ENCODE assay signal across 8 mouse cellular contexts in the genomic region with DNA sequence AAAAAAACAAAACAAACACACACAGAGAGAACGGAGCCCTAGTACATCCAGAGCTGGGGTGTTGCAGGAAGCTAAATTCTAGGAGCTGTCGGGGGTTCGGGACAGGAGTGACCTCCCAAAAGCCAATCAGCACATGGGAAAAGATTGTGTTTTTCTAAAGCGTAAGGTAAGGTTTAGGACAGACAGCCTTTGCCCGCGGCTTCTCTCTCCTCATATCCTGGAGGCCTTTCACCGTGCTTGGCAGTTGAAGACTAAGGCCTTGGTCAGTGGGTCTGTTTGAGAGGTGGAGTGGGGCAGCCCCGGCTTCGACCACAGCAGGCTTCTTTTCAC. TPM values are rescaled to one million over a fixed set of nuclear protein-coding genes. Genes with fewer than 3 reads are reported as not detected.
DNase-seq lines count a peak whose midpoint lies in the region; ATAC-seq and TF ChIP-seq lines count a peak whose summit lies in the region.

No protein-coding gene starts in this region.

- WGBS in embryonic facial prominence, embryonic 12.5 days: 45% methylated on average over 9 of the region's 9 CpGs
- WGBS in intestine, embryonic 16.5 days: 62% methylated on average over 9 of the region's 9 CpGs
- 51% methylated on average over 9 of the region's 9 CpGs for WGBS in neural tube, embryonic 13.5 days

- no peaks in the 10 kb centered on the region for H3K9me3 ChIP-seq in embryonic facial prominence, embryonic 12.5 days
- H3K9me3 ChIP-seq in intestine, embryonic 16.5 days (ENCODE audit: control insufficient read depth, low read length): no peaks in the 10 kb centered on the region
- no peaks in the 10 kb centered on the region for H3K9me3 ChIP-seq in neural tube, embryonic 13.5 days

- peaks cover 41% of the 10 kb centered on the region for H3K4me1 ChIP-seq in embryonic facial prominence, embryonic 12.5 days
- H3K4me1 ChIP-seq in intestine, embryonic 16.5 days (ENCODE audit: control insufficient read depth, insufficient read depth, low read length): peaks cover 42% of the 10 kb centered on the region
- H3K4me1 ChIP-seq in neural tube, embryonic 13.5 days (replicated peaks): peaks cover 56% of the 10 kb centered on the region

- no peaks in the 10 kb centered on the region for H3K36me3 ChIP-seq in embryonic facial prominence, embryonic 12.5 days
- H3K36me3 ChIP-seq in intestine, embryonic 16.5 days (ENCODE audit: control insufficient read depth, insufficient read depth, low read length): no peaks in the 10 kb centered on the region; the same call in 1 of the 2 replicates
- no peaks in the 10 kb centered on the region for H3K36me3 ChIP-seq in neural tube, embryonic 13.5 days

- peak overlapping the region; percentile 20; the same call in 1 of the 2 replicates for H3K4me3 ChIP-seq in left cerebral cortex, adult 2 months
- H3K4me3 ChIP-seq in embryonic facial prominence, embryonic 12.5 days: peak overlapping the region; percentile 30
- H3K4me3 ChIP-seq in intestine, embryonic 16.5 days (ENCODE audit: low read length): peak overlapping the region; percentile 38
- H3K4me3 ChIP-seq in neural tube, embryonic 13.5 days: peak overlapping the region; percentile 26

- no peak for TF ChIP-seq CTCF in left cerebral cortex, adult 2 months (IDR thresholded peaks at IDR 0.05)

- peak overlapping the region; percentile 29; the same call in 1 of the 2 replicates for H3K9ac ChIP-seq in embryonic facial prominence, embryonic 12.5 days
- H3K9ac ChIP-seq in intestine, embryonic 16.5 days (ENCODE audit: low read depth, low read length): peak overlapping the region; percentile 68
- H3K9ac ChIP-seq in neural tube, embryonic 13.5 days: peak overlapping the region; percentile 61

- H3K27ac ChIP-seq in left cerebral cortex, adult 2 months: no peak overlapping the region
- H3K27ac ChIP-seq in embryonic facial prominence, embryonic 12.5 days: peak overlapping the region; percentile 58; the same call in 1 of the 2 replicates
- H3K27ac ChIP-seq in intestine, embryonic 16.5 days (ENCODE audit: low read length): peak overlapping the region; percentile 4
- 0 out of 2 replicates have a peak overlapping the region, but pooled peaks have one; percentile 42 for H3K27ac ChIP-seq in neural tube, embryonic 13.5 days (replicated peaks)

- DNase-seq in left cerebral cortex, adult 2 months (ENCODE audit: extremely low spot score in 1 of 2, low spot score in 2 of 2): no peak
- DNase-seq in left cerebral cortex, adult 9 months (ENCODE audit: low spot score in 2 of 2): no peak
- DNase-seq in kidney, postnatal 36 days: no peak
- no peak for DNase-seq in ovary, postnatal 14 days (ENCODE audit: low spot score)
- DNase-seq in left cerebral cortex, postnatal 14 days (ENCODE audit: low spot score in 2 of 2): no peak

- ATAC-seq in embryonic facial prominence, embryonic 12.5 days (ENCODE audit: insufficient number of reproducible peaks, insufficient read depth, low FRiP score, low TSS enrichment): no peak
- no peak for ATAC-seq in intestine, embryonic 16.5 days
- ATAC-seq in neural tube, embryonic 13.5 days (ENCODE audit: low read depth): no peak

- intact Hi-C loops in left cerebral cortex, adult 2 months (cut with DNase I): no loop called here
- intact Hi-C loops in left cerebral cortex, postnatal 14 days (cut with DNase I): no loop called here

- peaks cover 28% of the 10 kb centered on the region for H3K27me3 ChIP-seq in embryonic facial prominence, embryonic 12.5 days
- no peaks in the 10 kb centered on the region for H3K27me3 ChIP-seq in intestine, embryonic 16.5 days (replicated peaks; ENCODE audit: control insufficient read depth, insufficient read depth, low read length)
- peaks cover 54% of the 10 kb centered on the region for H3K27me3 ChIP-seq in neural tube, embryonic 13.5 days

- H3K4me2 ChIP-seq in embryonic facial prominence, embryonic 12.5 days (replicated peaks): peak overlapping the region; percentile 55
- H3K4me2 ChIP-seq in intestine, embryonic 16.5 days (ENCODE audit: low read depth, low read length): peak overlapping the region; percentile 56
- H3K4me2 ChIP-seq in neural tube, embryonic 13.5 days: peak overlapping the region; percentile 56

RNA-seq across cellular contexts. Expression of a gene that starts 0.7 kb away (rescaled TPM):
- total RNA-seq in left cerebral cortex, adult 2 months (2021): 1 to 10 TPM; 7.8 to 9.3 TPM
- 17.5 and 19.1 TPM in 2 replicates for polyA plus RNA-seq in embryonic facial prominence, embryonic 12.5 days (2016; fragmentation: Nextera tagmentation; extraction: Ambion mirVana)
- polyA plus RNA-seq in intestine, embryonic 16.5 days (2015; fragmentation: Nextera tagmentation; extraction: Ambion mirVana): 37.5 and 39.8 TPM in 2 replicates
- 8.6 and 9.7 TPM in 2 replicates for polyA plus RNA-seq in neural tube, embryonic 13.5 days (2015; fragmentation: Nextera tagmentation; extraction: Ambion mirVana)
- 1 to 10 TPM; 4.0 to 5.4 TPM for total RNA-seq in left cerebral cortex, postnatal 14 days (2021)

RNA-seq across cellular contexts. Expression of a gene that starts 0.8 kb away (rescaled TPM):
- 1 to 10 TPM in 1 of 2 experiments, under 1 TPM in 1; 0.88 to 1.3 TPM for total RNA-seq in left cerebral cortex, adult 2 months (2021)
- 1.3 TPM in 2 replicates for polyA plus RNA-seq in embryonic facial prominence, embryonic 12.5 days (2016; fragmentation: Nextera tagmentation; extraction: Ambion mirVana)
- 14.5 and 17.4 TPM in 2 replicates for polyA plus RNA-seq in intestine, embryonic 16.5 days (2015; fragmentation: Nextera tagmentation; extraction: Ambion mirVana)
- 0.95 and 1.5 TPM in 2 replicates for polyA plus RNA-seq in neural tube, embryonic 13.5 days (2015; fragmentation: Nextera tagmentation; extraction: Ambion mirVana)
- 1 to 10 TPM; 1.0 to 1.4 TPM for total RNA-seq in left cerebral cortex, postnatal 14 days (2021)

RNA-seq across cellular contexts. Expression of a gene that starts 14.8 kb away (rescaled TPM):
- total RNA-seq in left cerebral cortex, adult 2 months (2021): not detected
- polyA plus RNA-seq in embryonic facial prominence, embryonic 12.5 days (2016; fragmentation: Nextera tagmentation; extraction: Ambion mirVana): 0.26 TPM in 1 of 2 replicates, not detected in the other
- polyA plus RNA-seq in intestine, embryonic 16.5 days (2015; fragmentation: Nextera tagmentation; extraction: Ambion mirVana): 0.81 and 1.6 TPM in 2 replicates
- 0.18 TPM in 1 of 2 replicates, not detected in the other for polyA plus RNA-seq in neural tube, embryonic 13.5 days (2015; fragmentation: Nextera tagmentation; extraction: Ambion mirVana)
- not detected for total RNA-seq in left cerebral cortex, postnatal 14 days (2021)

RNA-seq across cellular contexts. Expression of a gene that starts 26.8 kb away (rescaled TPM):
- total RNA-seq in left cerebral cortex, adult 2 months (2021): 1 to 10 TPM; 2.3 to 4.6 TPM
- polyA plus RNA-seq in embryonic facial prominence, embryonic 12.5 days (2016; fragmentation: Nextera tagmentation; extraction: Ambion mirVana): 0.54 and 1.3 TPM in 2 replicates
- polyA plus RNA-seq in intestine, embryonic 16.5 days (2015; fragmentation: Nextera tagmentation; extraction: Ambion mirVana): 0.20 and 0.29 TPM in 2 replicates
- polyA plus RNA-seq in neural tube, embryonic 13.5 days (2015; fragmentation: Nextera tagmentation; extraction: Ambion mirVana): 0.56 and 1.6 TPM in 2 replicates
- total RNA-seq in left cerebral cortex, postnatal 14 days (2021): 1 to 10 TPM; 1.9 to 2.3 TPM

RNA-seq across cellular contexts. Expression of a gene that starts 26.8 kb away (rescaled TPM):
- 10 to 100 TPM in 1 of 2 experiments, 1 to 10 TPM in 1; 8.7 to 11.1 TPM for total RNA-seq in left cerebral cortex, adult 2 months (2021)
- polyA plus RNA-seq in embryonic facial prominence, embryonic 12.5 days (2016; fragmentation: Nextera tagmentation; extraction: Ambion mirVana): 29.6 and 31.0 TPM in 2 replicates
- polyA plus RNA-seq in intestine, embryonic 16.5 days (2015; fragmentation: Nextera tagmentation; extraction: Ambion mirVana): 170 and 173 TPM in 2 replicates
- polyA plus RNA-seq in neural tube, embryonic 13.5 days (2015; fragmentation: Nextera tagmentation; extraction: Ambion mirVana): 15.3 and 17.5 TPM in 2 replicates
- 10 to 100 TPM; 11.9 to 13.0 TPM for total RNA-seq in left cerebral cortex, postnatal 14 days (2021)
